Mouse (Mus musculus) heart, adult 2 months (tissue): ENCODE results near the gene Sept3. TPM values are rescaled to one million over a fixed set of nuclear protein-coding genes. Genes with fewer than 3 reads are reported as not detected.
A peak's percentile ranks its signal among the peaks of the same experiment; 100 is the strongest.

Experiments
- DNase-seq, 2 experiments: peaks; one replicate each; pipeline ENCODE4 v3.0.0; 2021
- H3K27ac ChIP-seq: fragments of 200-600 bp; 2 replicates; pipeline ENCODE4 v1.8.1; 2022
- H3K27me3 ChIP-seq: fragments of 200-500 bp; 2 replicates; pipeline ENCODE4 v1.6.1; 2012; ENCODE audit warnings: mild to moderate bottlenecking, low read length, inconsistent platforms, mixed read lengths; ENCODE audit not compliant: control insufficient read depth, insufficient read depth
- H3K36me3 ChIP-seq: fragments of 200-500 bp; 2 replicates; pipeline ENCODE4 v1.6.1; 2012; ENCODE audit warnings: low read length, inconsistent platforms; ENCODE audit not compliant: control insufficient read depth, insufficient read depth
- H3K4me1 ChIP-seq: fragments of 200-500 bp; 2 replicates; pipeline ENCODE4 v1.6.1; 2011; ENCODE audit warnings: low read length; ENCODE audit not compliant: control insufficient read depth, insufficient read depth
- H3K4me3 ChIP-seq: fragments of 200-600 bp; 2 replicates; pipeline ENCODE4 v1.8.1; 2022
- H3K79me2 ChIP-seq: fragments of 200-500 bp; replicated peaks from 2 replicates; pipeline ENCODE4 v1.6.1; 2012; ENCODE audit warnings: mild to moderate bottlenecking, inconsistent platforms, low read length, moderate library complexity, mixed read lengths; ENCODE audit not compliant: control insufficient read depth, insufficient read depth
- H3K9ac ChIP-seq: fragments of 200-500 bp; 2 replicates; pipeline ENCODE4 v1.6.1; 2012; ENCODE audit warnings: low read depth, mild to moderate bottlenecking, control low read depth, inconsistent platforms, low read length, mixed read lengths
- CTCF ChIP-seq: fragments of 200-600 bp; IDR thresholded peaks from 2 replicates; pipeline ENCODE4 v1.8.1; 2022; ENCODE audit warnings: antibody characterized with exemption, mild to moderate bottlenecking, moderate library complexity
- EP300 ChIP-seq: fragments of 200-500 bp; IDR thresholded peaks from 2 replicates; pipeline ENCODE4 v1.6.1; 2011; ENCODE audit warnings: low read depth, low read length, control low read depth; ENCODE audit not compliant: insufficient read depth
- POLR2A ChIP-seq: fragments of 200-500 bp; IDR thresholded peaks from 2 replicates; pipeline ENCODE4 v1.6.1; 2011; ENCODE audit warnings: mild to moderate bottlenecking, low read depth, low read length, control low read depth; ENCODE audit not compliant: insufficient read depth
- WGBS: fragments of 180-500 bp; shearing (Covaris S2); methylation state at CpG from one replicate; pipeline ENCODE4 v1.1.7; 2018; 5-methylcytosine and 5-hydroxymethylcytosine counted together
- intact Hi-C: fragments of 180-260 bp; cut with DNase I; formaldehyde crosslinking; loops from one replicate; pipeline ENCODE4 v1.15.1; 2025
- polyA plus RNA-seq: library from polyadenylated mRNA; depleted of rRNA; stranded (reverse); fragments of >200 nt; gene quantifications from 2 replicates; pipeline ENCODE4 v1.2.3, GENCODE M21; 2012
- total RNA-seq, 2 experiments: library from RNA; stranded (reverse); gene quantifications; 2 replicates each; pipeline ENCODE4 v1.2.3; 2021

The Sept3 gene
- total and polyA plus RNA-seq, 3 experiments: 0.39 to 0.44 (median 0.43) TPM

DNA sequence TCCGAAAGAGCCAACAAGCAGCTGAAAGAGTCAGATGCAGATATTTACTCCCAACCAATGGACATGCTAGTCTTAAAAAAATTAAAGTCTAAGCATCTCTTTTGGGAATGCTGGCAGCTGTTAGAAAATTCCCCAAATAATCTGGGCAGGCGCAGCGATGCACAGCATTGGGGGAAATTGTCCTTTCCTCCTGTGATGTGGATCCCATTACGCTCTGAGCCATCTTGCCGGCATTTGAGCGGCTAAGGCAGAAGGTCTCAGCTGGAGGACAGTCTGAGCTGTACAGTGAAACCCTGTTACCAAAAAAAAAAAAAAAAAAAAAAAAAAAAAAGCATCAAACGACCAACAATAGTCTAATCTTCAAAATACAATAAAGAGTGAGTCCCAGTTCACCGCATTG lies 47.5 kb downstream of the Sept3 start:
- no peak for DNase-seq
- Histone ChIP-seq H3K36me3 (no peaks in the 10 kb centered on the region), H3K4me1 (no peaks in the 10 kb centered on the region), H3K4me3 (no peak overlapping the region), H3K9ac (no peak overlapping the region), H3K79me2 (no peaks in the 10 kb centered on the region), H3K27ac (no peak overlapping the region), H3K27me3 (no peaks in the 10 kb centered on the region)
- intact Hi-C loops: no loop called here
- TF ChIP-seq EP300 (no peak), CTCF (no peak), POLR2A (no peak)
- 79% methylated on average over 8 of the region's 8 CpGs for WGBS

- no peak overlapping the region for H3K27ac ChIP-seq
- H3K4me1 ChIP-seq: no peaks in the 10 kb centered on the region
- no peak overlapping the region for H3K9ac ChIP-seq
- DNase-seq: no peak
- WGBS: 61% methylated on average over 2 of the region's 2 CpGs
- intact Hi-C loops: no loop called here
- H3K79me2 ChIP-seq: no peaks in the 10 kb centered on the region
- no peak overlapping the region for H3K4me3 ChIP-seq
- H3K36me3 ChIP-seq: no peaks in the 10 kb centered on the region
- no peaks in the 10 kb centered on the region for H3K27me3 ChIP-seq
- no peak for TF ChIP-seq CTCF
- no peak for TF ChIP-seq EP300
These were observed 50.7 kb downstream of the Sept3 start for GRCm38 (mm10) chr15:82325382-82325781.

DNA sequence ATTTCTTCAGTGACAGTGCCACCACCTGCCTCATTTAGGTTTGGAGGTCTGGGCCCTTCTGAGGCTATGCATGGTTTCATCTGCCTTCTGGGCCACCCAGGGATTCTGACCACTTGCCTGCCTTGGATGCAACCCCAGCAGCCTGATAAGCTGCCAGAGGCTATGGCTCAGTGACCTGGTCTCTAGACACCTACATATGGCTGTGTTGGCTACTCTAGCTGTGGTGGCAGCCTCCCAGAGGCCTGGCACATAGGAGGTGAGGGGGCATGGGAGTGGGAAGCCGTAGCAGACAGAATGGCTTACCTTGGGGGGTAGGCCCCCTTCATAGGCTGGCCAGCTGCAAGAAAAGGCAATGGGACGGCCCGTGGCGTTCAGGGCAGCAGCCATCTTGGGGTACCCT lies 60.5 kb downstream of the Sept3 start:
- intact Hi-C loops: loop anchor here (5.0 kb wide), 1 partner anchor 68 kb away; no protein-coding TSS in a partner anchor
- no peak for TF ChIP-seq EP300
- no peak for TF ChIP-seq CTCF
- no peak for TF ChIP-seq POLR2A
- Histone ChIP-seq H3K79me2 (no peaks in the 10 kb centered on the region), H3K4me1 (peaks cover 4% of the 10 kb centered on the region; the same call in 1 of the 2 replicates), H3K36me3 (no peaks in the 10 kb centered on the region), H3K27me3 (no peaks in the 10 kb centered on the region), H3K4me3 (no peak overlapping the region), H3K9ac (no peak overlapping the region), H3K27ac (no peak overlapping the region)
- DNase-seq: no peak
- 96% methylated on average over 4 of the region's 4 CpGs for WGBS

DNA sequence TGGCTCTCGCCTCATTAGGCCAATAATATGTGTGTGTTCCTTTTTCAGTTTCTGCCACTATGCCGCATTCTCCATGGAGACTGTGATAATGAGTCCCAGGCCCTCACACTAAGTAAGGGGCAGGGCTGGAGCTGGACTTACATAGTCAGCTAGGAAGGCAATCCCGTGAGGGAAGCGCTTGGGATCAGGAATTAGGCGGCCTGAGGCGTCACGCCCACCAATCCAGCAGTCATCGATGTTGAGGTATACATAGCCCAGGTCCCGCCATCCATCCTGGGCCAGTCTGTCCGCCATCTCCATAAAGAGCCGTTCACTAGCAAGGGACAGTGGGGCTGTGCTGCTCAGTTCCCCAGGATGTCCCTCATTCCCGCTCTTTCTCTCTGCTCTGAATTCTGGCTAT lies 61.9 kb downstream of the Sept3 start:
- Histone ChIP-seq H3K4me1 (peaks cover 6% of the 10 kb centered on the region), H3K36me3 (no peaks in the 10 kb centered on the region), H3K4me3 (no peak overlapping the region), H3K27me3 (no peaks in the 10 kb centered on the region), H3K9ac (no peak overlapping the region), H3K27ac (no peak overlapping the region), H3K79me2 (no peaks in the 10 kb centered on the region)
- 88% methylated on average over 12 of the region's 12 CpGs for whole genome bisulfite sequencing
- DNase-seq: no peak
- intact Hi-C loops: loop anchor here (5.0 kb wide), 1 partner anchor 69 kb away; no protein-coding TSS in a partner anchor
- no peak for TF ChIP-seq CTCF

GRCm38 (mm10) chr15:82337875-82338274 lies 63.2 kb downstream of the Sept3 start:
- Histone ChIP-seq H3K9ac (peak overlapping the region; percentile 56; the same call in 1 of the 2 replicates), H3K4me3 (peak overlapping the region; percentile 72), H3K36me3 (no peaks in the 10 kb centered on the region), H3K79me2 (no peaks in the 10 kb centered on the region), H3K27ac (peak overlapping the region; percentile 81), H3K4me1 (peaks cover 7% of the 10 kb centered on the region), H3K27me3 (no peaks in the 10 kb centered on the region)
- TF ChIP-seq CTCF: no peak
- no peak for TF ChIP-seq EP300
- TF ChIP-seq POLR2A: no peak
- DNase-seq: no peak
- intact Hi-C loops: loop anchor here (5.0 kb wide), 1 partner anchor 71 kb away; no protein-coding TSS in a partner anchor
- WGBS: 18% methylated on average over 4 of the region's 4 CpGs

DNA sequence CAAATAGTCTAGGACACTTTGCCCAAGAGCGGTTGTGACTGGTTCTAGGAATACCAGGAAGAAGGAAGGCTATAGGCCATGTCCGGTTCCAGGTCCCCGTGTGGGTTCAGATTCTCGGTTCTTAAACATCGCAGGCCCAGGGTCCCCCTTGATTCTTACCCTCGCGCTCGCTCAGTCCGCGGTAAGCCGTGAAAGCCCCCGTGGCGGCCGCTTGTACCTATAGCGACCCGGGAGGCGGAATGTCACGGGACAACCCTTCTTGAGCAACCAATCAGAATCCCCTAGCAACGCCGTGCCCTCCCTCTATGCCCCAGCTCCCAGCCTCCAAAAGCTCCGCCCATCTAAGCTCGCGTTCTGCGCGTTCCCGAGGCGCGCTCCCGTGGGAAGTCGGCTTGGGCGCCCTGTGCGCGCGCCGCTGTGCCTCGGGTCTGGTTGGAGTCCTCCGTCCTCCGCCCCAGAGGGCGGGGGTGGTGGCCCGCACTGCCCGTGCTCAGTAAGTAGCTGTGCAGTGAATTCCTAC lies 64.0 kb downstream of the Sept3 start, which contains the start of the genes Naga, Pheta2 and Smdt1:
TSS of gene Naga (minus strand) at position 333 of the 520 bp plus-strand sequence.
TSS of gene Pheta2 (plus strand) at position 350 of the 520 bp plus-strand sequence.
TSS of gene Smdt1 (plus strand) at position 367 of the 520 bp plus-strand sequence.
- Histone ChIP-seq H3K36me3 (no peaks in the 10 kb centered on the region), H3K9ac (peak within 1 kb of the TSS; percentile 69), H3K27me3 (no peaks in the 10 kb centered on the region), H3K4me3 (peak within 1 kb of the TSS; percentile 72), H3K27ac (peak within 1 kb of the TSS; percentile 81), H3K4me1 (peaks cover 7% of the 10 kb centered on the region), H3K79me2 (no peaks in the 10 kb centered on the region)
- under 1% methylated on average over 41 of the region's 41 CpGs for WGBS
- peak; percentile 42 for TF ChIP-seq CTCF
- TF ChIP-seq EP300: 0 out of 2 replicates have a peak, but pooled peaks have one; percentile 13
- TF ChIP-seq POLR2A: peak; percentile 70
- DNase-seq: peak; percentile 98 to 99
- intact Hi-C loops: loop anchor here (5.0 kb wide), 1 partner anchor 71 kb away; no protein-coding TSS in a partner anchor
